Mouse (Mus musculus): Measurements from ENCODE around the gene Cog3. TPM values are rescaled to one million over a fixed set of nuclear protein-coding genes. Genes with fewer than 3 reads are reported as not detected.

Gene Cog3
- total RNA-seq, 2 experiments from 2014 or later: 7.0 to 8.6 TPM

DNA sequence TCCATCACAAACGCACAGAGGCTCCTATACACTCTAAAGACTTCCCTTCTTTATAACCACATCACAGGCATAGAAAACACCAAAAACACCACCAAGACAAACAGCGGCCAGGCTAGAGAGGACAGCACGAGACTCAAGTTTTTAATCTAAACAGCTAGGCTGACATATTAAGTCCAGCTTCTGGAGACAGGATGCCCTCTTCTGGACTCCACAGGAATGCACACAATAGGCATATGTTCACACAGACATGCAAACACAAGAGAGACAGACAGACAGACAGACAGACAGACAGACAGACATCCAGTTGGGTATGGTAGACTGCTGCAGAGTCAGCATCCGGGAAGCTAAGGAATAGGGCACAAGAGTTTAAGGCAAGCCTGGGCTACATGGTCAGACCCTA is 40.7 kb downstream of the Cog3 start:
- no peak for DNase-seq
- TF ChIP-seq CTCF (IDR thresholded peaks at IDR 0.05): no peak; the same call in 1 of the 2 replicates
- Histone ChIP-seq H3K4me3 (no peak overlapping the region), H3K27ac (no peak overlapping the region)
- intact Hi-C loops (cut with DNase I): no loop called here

GRCm38 (mm10) chr14:75712687-75713086 is 41.6 kb downstream of the Cog3 start:
- intact Hi-C loops (cut with DNase I): no loop called here
- TF ChIP-seq CTCF (IDR thresholded peaks at IDR 0.05): no peak
- Histone ChIP-seq H3K27ac (no peak overlapping the region), H3K4me3 (no peak overlapping the region)
- no peak for DNase-seq

DNA sequence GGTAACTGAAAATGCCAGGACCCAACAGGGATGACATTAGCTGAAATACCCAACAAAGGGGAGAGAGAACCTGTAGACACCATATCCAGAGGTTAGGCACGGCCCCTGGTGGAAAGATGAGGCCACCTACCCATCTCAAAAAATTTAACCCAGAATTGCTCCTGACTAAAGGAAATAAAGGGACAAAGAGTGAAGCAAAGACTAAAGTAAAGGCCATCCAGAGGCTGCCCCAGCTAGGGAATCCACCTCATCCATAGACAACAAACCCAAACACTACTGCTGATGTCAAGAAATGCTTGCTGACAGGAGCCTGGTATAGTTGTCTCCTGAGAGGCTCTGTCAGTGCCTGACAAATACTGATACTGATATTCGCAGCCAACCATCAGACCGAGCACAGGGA is 42.6 kb downstream of the Cog3 start:
- Histone ChIP-seq H3K27ac (no peak overlapping the region), H3K4me3 (no peak overlapping the region)
- intact Hi-C loops (cut with DNase I): no loop called here
- DNase-seq: no peak
- TF ChIP-seq CTCF (IDR thresholded peaks at IDR 0.05): no peak

DNA sequence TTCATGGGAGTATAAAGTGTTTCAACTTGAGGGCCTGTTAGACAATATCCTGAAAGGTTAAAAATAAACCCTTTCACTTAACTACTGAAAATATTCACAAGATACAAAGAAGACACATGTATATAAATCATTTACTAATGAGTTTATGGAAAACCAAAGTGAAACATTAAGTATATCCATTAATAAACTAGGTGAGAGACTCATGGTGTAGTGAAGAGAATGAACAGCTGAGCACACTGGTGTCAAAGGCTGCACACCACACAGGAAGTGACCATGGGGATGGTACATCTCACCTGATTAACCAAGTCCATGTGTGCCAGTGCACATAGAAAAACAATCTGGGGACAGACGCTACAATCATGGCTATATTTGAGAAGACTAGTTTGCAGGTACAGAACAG is 45.3 kb downstream of the Cog3 start:
- Histone ChIP-seq H3K4me3 (no peak overlapping the region), H3K27ac (no peak overlapping the region)
- TF ChIP-seq CTCF (IDR thresholded peaks at IDR 0.05): no peak
- intact Hi-C loops (cut with DNase I): no loop called here
- DNase-seq: no peak

DNA sequence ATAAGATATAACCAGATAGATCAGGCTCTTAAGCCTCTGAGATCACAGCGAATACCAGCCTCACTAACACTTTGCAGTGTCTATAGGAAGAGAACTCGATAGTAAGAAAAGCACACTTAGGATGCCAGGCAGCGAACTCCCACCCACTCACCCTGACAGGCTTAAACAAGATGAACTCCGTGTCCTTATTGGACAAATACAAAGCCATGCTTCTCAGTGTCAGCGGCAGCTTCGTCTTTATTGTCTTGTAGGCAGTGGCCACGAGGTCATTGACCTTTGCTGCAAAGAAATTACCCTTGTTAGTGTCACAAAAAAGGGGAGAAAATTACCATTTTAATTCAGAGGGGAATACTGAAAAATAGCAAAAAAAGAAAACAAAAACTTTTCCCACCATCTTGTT is 46.5 kb downstream of the Cog3 start:
- Histone ChIP-seq H3K4me3 (no peak overlapping the region), H3K27ac (no peak overlapping the region)
- TF ChIP-seq CTCF (IDR thresholded peaks at IDR 0.05): no peak
- no peak for DNase-seq
- intact Hi-C loops (cut with DNase I): no loop called here

GRCm38 (mm10) chr14:75706647-75707046 is 47.7 kb downstream of the Cog3 start:
- intact Hi-C loops (cut with DNase I): no loop called here
- no peak for TF ChIP-seq CTCF (IDR thresholded peaks at IDR 0.05)
- Histone ChIP-seq H3K4me3 (no peak overlapping the region), H3K27ac (no peak overlapping the region)
- no peak for DNase-seq

DNA sequence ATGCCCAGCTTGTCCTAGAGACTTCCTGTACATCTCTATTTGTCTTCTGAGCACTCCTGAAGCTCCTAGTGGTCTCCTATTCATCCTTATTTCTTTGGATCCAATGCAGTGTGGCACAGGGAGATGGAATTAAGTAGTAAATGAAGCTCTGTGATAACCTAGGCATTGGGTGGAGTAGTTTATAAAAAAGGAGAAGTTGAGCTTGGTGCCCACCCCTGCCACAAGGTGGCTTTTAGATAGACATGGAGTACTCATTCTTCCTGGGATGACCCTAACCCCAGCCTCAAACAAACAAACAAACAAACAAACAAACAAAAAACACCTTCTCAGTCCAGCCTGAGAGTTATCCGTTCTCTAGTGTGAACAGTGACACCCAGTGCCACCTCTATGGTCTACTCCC is 56.4 kb downstream of the Cog3 start:
- DNase-seq: no peak
- intact Hi-C loops (cut with DNase I): no loop called here
- no peak overlapping the region for H3K27ac ChIP-seq
- H3K4me3 ChIP-seq: no peak overlapping the region
- no peak for TF ChIP-seq CTCF (IDR thresholded peaks at IDR 0.05)

DNA sequence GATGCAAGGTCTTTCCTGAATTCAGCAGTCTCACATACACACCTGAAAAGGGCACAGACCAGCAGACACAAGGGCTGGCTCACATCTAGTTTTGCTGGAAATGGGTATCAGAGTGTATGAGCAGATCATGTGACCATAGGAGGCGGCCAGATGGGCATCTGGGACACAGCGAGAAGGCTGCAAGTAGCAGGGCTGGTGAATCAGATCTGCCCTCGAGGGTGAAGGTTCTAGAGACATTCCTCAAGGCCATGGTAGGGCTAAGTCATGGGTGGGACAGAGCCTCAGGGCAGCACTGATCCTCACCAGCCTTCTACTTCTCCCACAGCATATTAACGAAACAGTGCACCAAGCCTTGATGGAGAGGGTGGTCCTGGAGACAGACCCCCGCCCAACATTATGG is 58.2 kb downstream of the Cog3 start:
- intact Hi-C loops (cut with DNase I): no loop called here
- no peak for TF ChIP-seq CTCF (IDR thresholded peaks at IDR 0.05)
- DNase-seq: no peak
- no peak overlapping the region for H3K27ac ChIP-seq
- no peak overlapping the region for H3K4me3 ChIP-seq

DNA sequence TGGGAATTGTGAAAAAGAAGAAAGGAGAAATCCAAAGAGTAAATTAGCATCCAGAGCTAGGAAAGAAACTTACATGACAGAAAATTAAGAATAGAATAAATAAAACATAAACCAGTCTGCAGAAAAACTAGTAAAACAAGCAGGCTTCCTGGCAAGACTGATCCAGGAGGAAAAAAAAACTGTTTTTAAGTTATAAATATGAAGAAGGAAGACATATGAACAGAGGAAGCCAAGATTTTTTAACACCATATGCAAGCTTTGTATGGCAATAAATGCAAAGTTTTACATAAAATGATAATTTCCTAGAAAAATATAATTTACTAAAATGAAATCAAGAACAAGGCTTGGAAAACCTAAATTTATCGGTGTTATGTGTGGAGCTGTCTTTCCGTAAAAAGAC is 63.9 kb downstream of the Cog3 start:
- Histone ChIP-seq H3K27ac (no peak overlapping the region), H3K4me3 (no peak overlapping the region)
- intact Hi-C loops (cut with DNase I): no loop called here
- DNase-seq: no peak
- TF ChIP-seq CTCF (IDR thresholded peaks at IDR 0.05): no peak

GRCm38 (mm10) chr14:75676316-75676715 is 78.0 kb downstream of the Cog3 start:
- no peak for DNase-seq
- TF ChIP-seq CTCF (IDR thresholded peaks at IDR 0.05): no peak
- Histone ChIP-seq H3K4me3 (no peak overlapping the region), H3K27ac (no peak overlapping the region)
- intact Hi-C loops (cut with DNase I): no loop called here

GRCm38 (mm10) chr14:75669085-75669645 is 85.2 kb downstream of the Cog3 start:
- DNase-seq: no peak
- no peak for TF ChIP-seq CTCF (IDR thresholded peaks at IDR 0.05)
- Histone ChIP-seq H3K27ac (no peak overlapping the region), H3K4me3 (no peak overlapping the region)
- intact Hi-C loops (cut with DNase I): no loop called here

DNA sequence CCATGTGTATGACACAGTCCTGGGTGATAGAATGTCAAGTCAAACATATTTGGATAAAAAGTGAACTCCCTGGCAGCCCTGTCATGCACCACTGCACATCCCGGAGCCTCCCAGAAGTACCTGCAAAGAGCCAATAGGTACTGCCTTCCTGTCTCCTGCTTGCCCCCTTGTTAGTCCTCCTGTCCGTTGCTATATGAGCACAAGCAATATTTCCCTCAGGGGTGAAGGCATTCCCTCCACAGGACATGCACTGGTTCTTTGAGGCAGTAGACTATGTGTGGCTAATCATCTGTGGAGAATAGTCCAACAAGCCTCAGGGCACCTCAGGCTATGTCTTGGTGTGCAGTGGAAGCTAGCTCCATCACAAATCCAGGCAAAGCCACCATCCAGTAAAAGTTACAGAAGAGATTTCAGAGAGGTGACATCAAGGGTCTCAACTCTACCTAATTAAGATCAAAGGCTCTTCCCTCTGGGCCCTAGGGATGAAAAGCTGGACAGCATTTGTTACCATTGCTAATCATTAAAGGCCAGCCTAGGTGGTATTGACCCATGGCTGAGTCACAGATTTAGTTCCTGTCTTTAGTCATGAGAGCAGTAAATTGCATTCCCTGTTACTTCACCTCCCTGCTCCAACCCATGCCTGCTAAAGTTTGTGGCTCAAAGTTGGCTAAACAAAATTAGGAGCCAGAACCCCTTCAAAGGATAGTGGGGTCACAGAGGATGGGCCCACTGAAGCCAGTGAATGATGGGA is 88.7 kb downstream of the Cog3 start:
- Histone ChIP-seq H3K4me3 (no peak overlapping the region), H3K27ac (no peak overlapping the region)
- no peak for TF ChIP-seq CTCF (IDR thresholded peaks at IDR 0.05)
- no peak for DNase-seq
- intact Hi-C loops (cut with DNase I): no loop called here

DNA sequence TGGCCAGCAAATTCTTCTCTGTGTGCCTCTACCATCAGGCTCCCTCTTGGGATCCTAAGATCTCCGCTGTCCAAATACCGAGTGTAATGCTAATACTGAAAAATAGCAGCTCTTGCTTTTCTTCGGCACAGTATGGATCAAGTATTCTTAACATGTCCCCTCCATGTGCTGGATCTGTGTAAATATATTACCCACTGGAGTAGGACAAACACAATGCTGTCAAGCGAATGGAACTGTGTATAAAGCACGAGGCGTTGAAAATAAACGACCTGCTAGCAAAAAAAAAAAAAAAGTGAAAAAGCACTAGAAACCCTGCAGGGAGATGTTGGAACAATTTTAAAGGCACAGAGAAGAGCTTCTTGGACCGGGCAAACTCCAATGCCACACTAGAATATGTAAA is 92.8 kb downstream of the Cog3 start:
- TF ChIP-seq CTCF (IDR thresholded peaks at IDR 0.05): no peak
- intact Hi-C loops (cut with DNase I): no loop called here
- no peak overlapping the region for H3K27ac ChIP-seq
- no peak for DNase-seq
- no peak overlapping the region for H3K4me3 ChIP-seq

- no peak for DNase-seq
- Histone ChIP-seq H3K4me3 (no peak overlapping the region), H3K27ac (no peak overlapping the region)
- intact Hi-C loops (cut with DNase I): no loop called here
- no peak for TF ChIP-seq CTCF (IDR thresholded peaks at IDR 0.05)
Observed at GRCm38 (mm10) chr14:75660936-75661335, 93.4 kb downstream of the Cog3 start.

Other genes starting within 250 kb of the Cog3 start
- not detected for gene Spert, start 161.4 kb downstream of the Cog3 start, total RNA-seq (2021)
- gene Erich6b, start 112.3 kb downstream of the Cog3 start, total RNA-seq (2021): not detected
- 10 to 100 TPM in 1 of 2 experiments, 1 to 10 TPM in 1; 6.6 to 10.5 TPM for gene Slc25a30, start 32.5 kb upstream of the Cog3 start, total RNA-seq (2021)
- gene Tpt1, start 90.6 kb upstream of the Cog3 start, total RNA-seq (2021): 1,000 to 10,000 TPM; 3,630 to 4,350 TPM
- not detected for gene Kctd4, start 200.5 kb upstream of the Cog3 start, total RNA-seq (2021)

Measured in gastrocnemius, adult 2 months (tissue).